Mouse (Mus musculus) T-cell, adult 2 months (primary cell): ENCODE measurements around the gene Nav1.

Experiments used
- DNase-seq: peaks from one replicate; pipeline ENCODE4 v3.0.0; 2022; ENCODE audit warnings: low spot score

Gene Nav1

DNA sequence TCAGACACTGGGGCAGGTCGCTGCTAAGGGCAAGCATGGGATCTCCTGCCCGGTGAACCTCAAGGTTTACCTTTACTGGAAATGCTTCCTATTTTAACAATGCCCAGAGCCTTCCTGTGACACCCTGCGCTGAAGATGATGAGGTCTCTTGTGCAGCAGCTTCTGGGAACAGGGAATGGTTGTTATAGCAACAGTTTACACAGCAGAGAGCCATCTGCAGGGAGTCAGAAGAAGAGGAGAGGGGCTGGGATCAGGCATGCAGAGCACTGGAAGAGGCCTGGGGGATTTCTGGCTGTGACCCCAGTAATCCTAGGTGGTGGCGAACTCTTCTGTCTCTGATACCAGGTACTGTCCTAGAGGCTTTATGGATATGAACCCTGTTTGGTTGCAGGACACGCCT lies 61.0 kb downstream of the Nav1 start:
- no peak for DNase-seq

DNA sequence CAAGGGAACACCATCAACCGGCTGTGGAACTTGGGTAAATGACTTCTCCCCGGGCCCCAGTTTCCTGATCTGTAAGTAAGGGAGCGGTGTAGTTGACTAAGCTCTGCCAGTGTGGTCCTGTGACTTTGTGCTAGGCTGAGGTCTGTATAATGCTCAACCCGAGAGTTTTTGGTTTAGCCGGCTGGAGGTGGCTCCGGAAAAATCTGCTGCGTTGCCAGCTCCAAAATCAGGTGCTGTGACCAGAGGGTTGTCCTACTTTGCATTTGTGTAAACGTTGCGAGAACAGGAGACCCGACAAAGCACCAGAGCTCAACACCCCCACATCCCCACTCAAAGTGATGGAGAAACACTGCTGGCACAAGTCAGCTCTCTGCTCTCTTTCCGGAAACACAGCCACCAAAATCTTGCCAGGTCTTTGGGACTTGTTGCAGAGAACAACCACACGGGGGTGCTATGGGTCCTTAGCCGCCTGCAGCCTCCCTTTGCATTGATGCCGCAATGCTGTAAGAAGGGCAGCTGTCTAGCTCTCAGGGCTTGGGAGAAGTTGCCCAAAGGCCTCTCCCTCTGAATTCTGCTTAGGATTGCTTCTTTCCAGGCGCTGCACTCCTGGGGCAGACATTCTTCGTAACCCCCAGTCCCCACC lies 62.5 kb downstream of the Nav1 start:
- DNase-seq = peak; percentile 68

DNA sequence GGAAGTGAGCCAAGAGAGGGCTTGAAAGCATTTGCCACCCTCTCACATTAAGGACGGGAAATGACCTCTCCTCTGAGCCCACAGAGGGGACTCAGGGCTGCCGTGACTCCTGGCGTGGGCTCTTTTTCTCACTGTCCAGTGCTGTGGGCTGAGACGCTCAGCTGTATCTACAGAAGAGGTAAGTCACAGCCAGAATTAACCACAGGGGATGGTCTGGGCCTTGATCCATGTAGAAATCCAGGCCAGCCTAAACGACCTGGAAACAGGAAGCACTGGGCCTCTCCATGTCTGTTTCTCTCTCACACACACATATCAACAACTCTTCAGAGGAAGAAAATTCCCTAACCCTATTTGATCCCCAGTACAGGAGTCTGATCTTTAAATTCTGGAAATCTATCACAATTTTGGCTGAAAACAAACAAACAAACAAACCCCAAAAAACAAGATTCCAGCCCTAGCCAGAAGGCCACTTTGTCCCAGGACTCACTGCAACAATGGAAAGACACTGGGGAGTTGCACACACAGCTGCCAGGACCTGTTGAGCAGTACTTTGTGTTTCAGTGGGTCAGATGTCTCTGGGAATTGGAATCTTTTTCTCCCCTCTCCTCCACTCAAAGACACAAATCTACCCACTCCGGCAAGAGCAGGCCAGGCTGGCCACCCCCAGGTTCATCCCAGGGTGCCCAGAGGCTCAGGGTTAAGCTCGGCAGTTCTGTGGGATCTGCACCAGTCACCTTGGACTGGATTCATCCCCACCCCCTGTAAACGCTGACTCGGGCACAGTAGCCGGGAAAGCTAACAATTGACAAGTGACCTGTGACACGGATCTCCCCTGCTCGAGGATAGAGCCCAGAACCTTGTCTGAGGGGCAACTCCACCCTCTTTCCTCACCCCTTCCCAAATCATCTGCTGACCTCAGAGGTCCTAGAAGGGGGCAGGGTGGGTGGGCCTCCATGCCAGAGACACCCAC lies 64.0 kb downstream of the Nav1 start:
- no peak for DNase-seq

DNA sequence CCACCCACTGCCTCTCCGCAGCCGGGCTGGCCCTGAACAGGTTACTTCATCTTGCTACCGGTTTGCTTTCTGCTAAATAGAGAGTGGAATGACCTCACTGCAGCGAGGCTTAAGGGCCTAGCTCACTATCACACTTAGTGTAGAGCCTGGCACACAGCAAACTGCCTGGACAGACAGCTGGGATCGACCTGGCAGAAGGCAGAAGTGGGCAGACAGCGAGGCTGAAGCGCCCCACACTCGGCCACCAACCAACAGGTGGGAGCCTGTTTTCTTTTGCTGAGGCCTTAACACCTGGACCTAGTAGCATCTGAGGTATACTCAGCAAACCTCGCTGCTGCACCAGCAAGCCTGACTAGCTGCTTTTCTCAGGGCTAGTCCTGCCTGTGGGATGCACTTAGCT lies 65.0 kb downstream of the Nav1 start:
- DNase-seq = no peak

DNA sequence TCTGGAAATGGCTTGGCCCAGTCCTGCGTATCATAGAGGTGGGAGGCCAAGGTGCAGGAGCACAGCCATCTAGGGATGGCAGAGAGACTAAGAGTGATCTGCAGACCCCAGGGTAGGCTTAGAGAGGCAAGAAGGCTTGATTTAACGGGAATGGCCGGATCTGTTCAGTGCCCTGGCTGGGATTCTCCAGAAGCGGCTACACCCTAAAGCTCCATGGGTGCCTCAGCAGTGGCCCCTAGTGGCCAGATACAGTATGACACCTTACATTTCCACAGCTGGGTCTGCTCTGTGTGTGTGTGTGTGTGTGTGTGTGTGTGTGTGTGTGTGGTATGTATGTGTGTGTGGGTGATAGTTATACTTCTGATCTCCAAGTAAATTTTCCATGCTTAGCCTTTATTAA lies 66.8 kb downstream of the Nav1 start:
- DNase-seq = peak; percentile 65

DNA sequence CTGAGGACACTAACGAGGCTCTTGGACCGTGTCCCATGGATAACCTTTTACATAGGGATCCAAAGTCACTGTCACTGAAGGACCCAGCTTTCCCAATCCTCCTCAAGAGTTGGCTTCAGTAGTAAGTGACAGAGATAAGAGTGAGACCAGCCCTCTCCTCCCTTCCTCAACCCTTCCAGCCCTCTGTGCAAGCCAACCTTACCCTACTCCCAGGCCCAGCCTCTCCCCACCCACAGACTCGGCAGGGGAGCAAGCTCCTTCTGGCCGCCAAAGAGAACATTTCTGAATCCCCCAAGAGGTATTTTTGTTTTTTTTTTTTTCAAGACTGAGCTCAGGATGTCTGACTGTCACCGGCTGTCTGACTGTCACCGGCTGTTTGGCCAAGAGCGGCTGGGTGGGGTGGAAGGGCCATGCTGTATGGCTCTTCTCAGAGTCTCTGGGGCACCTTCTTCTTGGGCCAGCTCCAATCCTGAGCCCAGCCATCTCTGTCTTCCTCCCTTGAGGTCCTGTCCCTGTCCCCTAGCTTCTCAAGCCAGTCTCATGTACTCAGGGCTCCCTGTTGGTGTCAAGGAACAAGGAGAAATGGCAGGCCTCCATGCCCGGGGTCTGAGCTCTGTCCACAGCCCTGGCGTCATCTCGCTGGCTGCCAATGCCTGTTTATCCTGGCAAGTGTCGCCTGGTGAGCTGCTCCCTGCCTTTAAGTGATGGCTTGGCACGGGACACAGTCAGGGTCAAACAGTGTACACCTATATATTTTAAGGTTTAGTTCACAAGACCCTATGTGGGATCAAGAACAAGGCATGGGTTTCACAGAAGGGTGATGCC lies 68.4 kb downstream of the Nav1 start:
- no peak for DNase-seq

DNA sequence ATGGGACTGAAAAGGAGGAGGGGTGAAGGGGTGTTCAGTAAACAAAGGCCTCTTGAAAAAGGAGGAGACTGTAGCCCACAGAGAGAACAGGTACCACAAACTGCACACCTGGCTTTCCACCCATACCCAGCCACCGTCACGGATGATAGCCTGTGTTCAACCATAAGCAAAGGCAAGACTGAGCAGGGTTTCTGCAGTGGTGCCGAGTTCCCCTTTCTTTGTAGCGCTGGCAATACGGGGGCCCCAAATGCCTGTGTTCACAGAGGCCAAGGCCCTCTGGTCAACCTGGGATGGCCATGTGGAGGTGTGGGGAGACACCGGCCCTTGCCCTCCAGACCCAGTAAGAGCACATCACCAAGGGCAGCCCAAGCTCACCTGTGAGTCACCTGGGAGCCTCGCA lies 70.3 kb downstream of the Nav1 start:
- no peak for DNase-seq

DNA sequence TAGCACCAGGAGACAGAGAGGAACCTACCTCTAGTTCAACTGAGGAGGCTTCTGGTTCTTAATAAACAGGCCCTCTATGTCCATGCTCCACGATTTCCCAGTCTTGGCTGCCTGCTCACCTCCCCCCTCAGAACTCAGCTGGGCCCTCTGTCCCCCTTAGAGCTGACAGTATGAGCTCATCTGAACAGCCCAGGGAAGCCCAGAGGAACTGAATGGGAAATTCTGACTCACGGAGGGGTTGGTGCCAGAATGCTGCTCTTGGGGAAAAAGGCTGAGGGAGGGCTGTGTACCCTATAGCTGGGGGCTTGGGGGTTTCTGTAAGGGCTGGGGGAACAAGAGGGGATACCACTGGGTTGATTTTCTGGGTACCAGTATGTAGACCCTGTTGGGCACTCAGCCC lies 70.8 kb downstream of the Nav1 start:
- DNase-seq = no peak

DNA sequence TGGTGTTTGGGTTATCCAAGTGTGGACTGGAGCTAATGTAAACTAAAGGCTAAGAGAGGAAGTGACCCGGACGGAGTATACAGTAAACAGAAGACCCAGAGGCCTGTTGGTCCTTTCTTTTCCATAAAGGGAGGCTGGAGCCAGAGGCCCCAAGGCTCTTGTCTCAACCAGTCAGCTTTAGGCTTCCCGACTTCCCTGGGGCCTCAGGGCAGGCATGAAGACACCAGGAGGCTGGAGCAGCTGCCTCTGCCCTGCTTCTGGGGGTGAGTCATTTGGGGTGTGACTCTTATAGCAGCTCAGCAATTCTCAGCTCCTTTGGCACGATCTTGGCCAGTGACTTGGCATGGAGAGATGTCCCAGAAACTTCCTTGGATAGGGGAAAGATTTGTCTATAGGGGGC lies 71.8 kb downstream of the Nav1 start:
- DNase-seq = no peak

DNA sequence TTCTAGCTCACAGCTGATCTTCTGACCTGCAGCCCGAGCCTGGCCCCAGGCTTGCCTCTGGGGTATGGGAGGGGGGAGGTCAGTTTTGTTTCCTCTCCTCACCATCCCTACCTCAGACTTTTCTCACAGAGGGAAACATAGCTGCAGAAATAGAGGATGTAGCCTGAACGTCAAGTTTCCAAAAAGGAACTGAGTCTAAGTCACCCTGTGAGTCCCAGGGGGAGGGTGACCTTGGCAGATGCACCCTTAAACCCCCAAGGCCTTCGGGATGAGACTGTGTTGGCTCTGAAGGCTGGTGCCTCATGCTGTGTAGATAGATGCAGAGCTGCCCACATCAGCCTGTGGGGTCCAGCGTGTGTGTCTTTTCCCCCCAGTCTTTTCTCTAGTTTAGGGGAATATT lies 72.3 kb downstream of the Nav1 start:
- no peak for DNase-seq

DNA sequence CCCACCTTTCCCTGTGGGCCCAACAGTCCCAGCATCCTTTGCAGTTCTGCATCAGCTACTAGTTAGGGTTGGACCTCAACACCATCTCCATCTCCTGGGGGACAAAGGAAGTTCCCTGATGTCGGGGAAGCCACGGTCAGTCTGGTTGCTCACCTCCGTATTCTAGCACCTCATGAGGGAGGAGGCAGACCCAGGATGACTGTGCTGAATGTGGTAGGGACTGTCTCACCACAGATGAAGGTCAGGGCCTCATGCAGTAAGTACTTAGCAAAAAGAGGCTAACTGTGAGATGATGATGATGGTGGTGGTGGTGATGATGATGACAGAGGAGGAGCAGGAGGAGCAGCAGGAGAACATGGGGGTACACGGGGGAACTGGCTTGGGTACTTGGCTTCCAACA lies 73.0 kb downstream of the Nav1 start:
- DNase-seq = no peak

DNA sequence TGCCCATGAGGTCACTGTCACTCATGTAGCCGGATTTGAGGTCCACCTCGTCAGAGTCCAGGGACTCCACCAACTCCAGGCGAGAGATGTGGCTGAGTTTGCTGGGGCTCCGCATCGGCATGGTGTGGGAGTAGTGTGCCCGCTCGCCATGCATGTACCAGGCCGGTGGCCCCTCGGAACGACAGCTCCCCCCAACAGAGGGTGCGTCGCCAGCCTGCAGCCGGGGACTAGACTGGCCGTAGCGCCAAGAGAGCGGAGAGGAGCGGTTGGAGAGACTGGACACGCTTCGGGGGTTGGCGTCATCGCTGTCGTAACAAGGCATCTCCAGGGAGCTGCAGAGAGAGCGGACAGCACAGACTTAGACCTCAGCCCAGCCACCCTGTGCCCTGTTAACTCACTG lies 74.7 kb downstream of the Nav1 start:
- no peak for DNase-seq

DNA sequence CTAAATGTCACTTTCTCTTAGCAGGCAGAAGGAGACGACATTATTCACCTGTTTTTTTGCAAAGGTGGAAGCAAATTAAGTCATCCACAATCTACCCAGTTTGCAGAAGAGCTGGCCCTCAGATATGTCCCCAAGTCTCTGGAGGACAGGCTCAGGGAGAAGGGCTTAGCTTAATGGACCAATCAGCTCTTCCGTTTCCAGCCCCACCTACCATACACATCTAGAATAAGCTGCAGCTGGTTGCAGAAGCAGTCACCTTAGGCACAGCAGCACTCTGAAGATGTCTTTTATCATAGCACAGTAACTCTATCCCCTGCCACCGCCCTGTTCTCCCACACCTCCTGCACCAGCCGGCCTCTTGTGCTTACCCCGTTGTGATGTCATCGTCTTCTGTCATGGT lies 75.1 kb downstream of the Nav1 start:
- no peak for DNase-seq

DNA sequence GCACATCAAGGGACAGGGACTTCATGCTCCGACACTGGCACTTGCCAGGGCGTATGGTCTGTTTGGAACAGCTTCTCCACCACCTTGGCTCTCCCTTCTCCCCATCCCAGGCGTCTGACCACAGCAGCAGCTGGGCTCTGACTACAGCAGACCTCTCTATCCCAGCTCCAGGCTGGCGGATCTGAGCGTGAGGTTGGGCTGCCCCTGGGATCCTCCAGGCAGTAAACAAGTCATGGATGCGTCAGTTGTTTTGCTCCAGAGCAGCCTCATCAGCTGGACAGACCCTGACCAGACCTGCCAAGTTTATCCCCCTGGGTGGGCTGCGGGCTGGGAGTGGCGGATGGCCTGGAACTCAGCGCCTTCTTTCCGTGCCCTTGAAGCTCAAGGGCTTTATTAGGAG lies 76.0 kb downstream of the Nav1 start:
- no peak for DNase-seq

DNA sequence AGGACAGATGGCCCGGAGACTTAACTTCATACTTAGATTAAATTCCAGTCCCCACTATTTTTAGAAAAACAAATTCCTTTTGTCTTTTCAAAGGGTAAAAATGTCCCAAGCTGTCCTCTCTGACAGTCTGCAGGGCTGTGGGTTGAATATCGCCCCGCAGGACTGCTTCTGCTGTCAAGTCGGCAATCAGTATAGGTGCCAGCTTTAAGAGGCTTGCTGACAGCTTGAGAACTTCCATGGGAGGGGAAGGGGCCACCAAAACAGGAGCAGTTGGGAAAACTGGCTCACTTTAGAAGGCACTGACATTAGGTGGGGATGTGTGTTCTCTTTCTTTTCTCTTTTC lies 82.6 kb downstream of the Nav1 start:
- no peak for DNase-seq

DNA sequence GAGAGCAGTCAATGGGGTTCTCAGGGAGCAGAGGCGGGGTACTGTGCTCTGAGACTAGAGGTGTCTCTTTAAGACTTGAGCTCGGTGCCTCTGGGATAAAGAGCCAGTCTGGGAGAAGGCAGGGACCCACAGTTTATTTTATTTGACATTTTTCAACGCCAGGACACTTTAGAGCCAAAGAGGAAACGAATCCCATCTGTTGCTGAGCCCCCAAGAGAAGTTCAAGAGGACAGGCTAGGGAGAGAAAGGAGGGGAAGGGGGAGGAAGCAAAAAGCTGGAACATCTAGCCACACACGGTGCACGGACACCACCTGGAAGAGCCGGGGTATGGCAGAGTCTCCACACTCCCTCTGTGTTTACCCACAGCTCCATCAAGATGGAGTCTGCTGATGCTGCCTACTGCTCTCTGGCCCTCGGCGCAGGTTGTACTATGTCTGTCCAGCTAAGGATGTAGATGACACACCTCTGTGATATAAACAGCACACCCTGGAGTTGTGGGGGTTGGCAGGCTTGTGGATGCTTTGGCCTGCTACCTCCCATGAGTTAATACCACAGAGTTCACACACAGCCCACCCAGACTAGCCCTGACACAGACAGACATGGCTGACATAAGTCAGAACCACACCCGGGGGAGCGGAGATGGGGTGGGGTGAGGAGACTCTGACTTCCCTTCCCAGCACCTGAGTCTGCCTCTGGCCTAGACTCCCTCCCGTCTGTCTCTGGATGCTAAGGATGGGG lies 83.1 kb downstream of the Nav1 start:
- no peak for DNase-seq

DNA sequence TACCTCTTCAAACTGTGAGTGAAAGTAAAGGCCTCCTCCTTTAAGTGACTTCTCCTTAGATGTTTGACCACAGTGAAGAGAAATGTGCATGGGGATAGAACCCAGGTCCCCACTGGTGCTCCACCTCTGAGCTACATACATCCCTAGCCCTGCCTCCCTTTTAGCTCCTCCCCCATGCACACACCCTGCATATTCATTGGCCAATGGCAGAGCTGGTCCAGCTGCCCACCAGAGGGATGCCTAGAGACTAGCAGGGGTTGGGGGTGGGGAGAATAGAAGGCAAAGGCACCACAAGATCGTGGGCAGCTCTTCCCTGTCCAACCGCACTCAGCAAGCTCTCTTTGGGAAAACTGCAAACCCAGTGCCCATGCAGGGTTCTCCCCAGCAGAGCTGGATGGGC lies 83.8 kb downstream of the Nav1 start:
- no peak for DNase-seq

DNA sequence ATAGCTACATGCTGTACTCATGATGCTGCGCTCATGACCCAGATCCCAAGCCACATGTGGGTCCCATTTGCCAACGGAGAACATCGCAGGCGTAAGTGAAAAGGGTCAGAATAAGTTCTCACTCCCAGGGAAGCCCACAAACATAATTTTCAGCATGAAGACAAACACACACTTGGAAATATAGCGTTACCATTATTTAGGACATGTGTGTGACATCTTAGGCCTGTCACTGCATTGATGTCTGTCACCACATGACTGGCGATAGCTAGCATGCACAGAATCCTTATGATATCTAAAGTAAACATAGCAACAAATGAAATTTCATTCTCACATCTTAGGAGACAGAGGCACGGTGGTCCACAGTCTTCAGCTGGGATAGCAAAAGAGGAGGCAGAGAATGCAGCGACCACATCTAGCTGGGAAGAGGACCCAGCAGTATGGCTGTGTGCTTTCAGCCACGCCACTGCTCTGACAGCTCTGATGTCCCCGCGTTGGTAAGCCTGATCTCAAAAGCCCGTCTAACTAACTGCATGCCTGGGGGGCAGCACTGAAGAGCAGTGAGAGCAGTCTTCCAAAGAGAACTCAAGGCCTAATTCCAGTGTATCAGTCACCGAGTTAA lies 86.4 kb downstream of the Nav1 start:
- DNase-seq = no peak

DNA sequence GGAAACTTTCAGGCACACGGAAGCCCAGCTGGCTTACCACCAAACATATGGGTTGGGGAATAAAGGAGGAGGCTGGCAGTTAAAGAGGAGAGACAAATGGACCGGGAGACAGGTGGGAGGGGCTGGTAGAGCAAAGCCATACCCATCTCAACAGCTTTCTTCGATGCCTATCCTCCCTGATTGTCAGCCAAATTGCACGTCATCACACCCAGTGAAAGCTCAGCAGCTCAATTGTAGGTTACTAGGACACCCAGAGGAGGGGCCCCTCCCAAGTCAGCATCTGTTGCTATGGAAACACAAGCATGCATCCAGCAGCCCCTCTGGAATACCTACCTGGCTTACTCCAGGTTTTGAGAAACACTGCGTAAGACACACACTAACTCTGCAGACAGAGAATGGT lies 88.4 kb downstream of the Nav1 start:
- no peak for DNase-seq

DNA sequence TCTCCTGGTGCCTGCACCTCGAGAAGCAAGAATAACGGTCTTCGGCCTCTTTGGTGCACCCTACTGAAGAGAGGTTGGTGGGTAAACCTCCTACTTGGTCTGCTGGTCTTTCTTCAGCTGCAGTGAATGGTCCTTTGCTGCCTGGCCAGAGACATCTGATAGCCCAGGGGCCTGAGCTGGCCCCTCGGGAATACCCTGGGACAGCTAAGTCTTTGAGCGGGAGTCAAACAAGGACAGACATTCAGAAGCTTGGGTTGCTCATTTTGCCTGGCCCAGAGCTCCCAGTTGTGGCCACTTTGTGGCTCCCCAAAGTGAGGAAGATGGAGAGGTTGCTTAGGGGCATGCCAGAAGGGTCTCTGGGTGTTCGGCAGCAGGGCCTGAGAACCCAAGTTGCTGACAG lies 89.6 kb downstream of the Nav1 start:
- no peak for DNase-seq

DNA sequence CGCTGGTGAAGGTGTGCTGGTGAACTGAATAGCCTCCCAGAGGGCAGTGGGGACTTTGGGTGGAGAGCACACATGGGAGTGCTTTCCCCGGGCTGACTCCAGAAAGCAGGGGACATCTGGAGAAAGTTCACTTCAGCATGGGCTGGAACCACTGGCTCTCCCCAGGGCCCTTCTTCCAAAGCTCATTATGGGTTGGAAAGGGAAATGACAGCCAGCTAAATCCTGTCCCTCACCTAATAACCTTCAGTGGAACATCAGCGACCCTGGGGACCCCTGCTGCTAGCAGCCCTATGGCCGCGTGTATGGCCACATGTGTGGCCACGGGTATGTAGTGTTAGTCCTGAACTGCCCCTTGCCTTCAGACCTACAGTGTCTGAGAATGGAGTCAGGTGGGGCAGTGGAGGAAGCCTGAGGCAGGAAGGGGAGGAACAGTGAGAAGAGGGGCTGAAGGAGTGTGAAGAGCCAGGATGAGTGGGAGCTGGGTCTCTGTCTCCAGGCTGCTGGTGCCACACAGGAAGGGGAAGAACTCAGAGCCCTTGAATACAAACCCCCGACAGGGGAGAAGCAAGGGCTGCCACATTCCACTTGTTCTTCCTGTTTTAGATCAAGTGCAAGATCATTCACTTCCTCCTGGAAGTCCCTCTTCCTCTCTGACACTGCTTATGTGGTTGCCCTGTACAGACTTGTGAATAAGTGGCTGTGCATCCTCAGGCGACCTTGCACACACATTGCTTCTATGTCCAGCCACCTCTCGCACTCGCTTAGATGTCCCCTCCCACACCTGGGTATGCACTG lies 90.4 kb downstream of the Nav1 start:
- DNase-seq = no peak
